ENCODE assay signal across 16 mouse cellular contexts in genomic region chr9:111457936-111458310, GRCm38 (mm10). TPM values are rescaled to one million over a fixed set of nuclear protein-coding genes. Genes with fewer than 3 reads are reported as not detected.
A peak's percentile ranks its signal among the peaks of the same experiment; 100 is the strongest.
DNase-seq lines count a peak whose midpoint lies in the region; ATAC-seq and TF ChIP-seq lines count a peak whose summit lies in the region.
"Had no signal": no experiment of that assay in that cellular context is flagged by ENCODE, and none has a peak within 500 bp of the region (broad histone marks: within the 10 kb centered on the region; RNA-seq: fewer than 3 reads in every experiment).

No protein-coding gene starts in this region.

- no peak overlapping the region for H3K4me3 ChIP-seq in hindbrain, postnatal 0 days (ENCODE audit: low read length)
- no peak overlapping the region for H3K4me3 ChIP-seq in hindbrain, embryonic 12.5 days
- H3K4me3 ChIP-seq in midbrain, embryonic 16.5 days (ENCODE audit: low read depth, low read length) = no peak overlapping the region
- H3K4me3 ChIP-seq: embryonic facial prominence, embryonic 10.5 days; heart, embryonic 10.5 days had no signal

- no peak overlapping the region for H3K9ac ChIP-seq in hindbrain, postnatal 0 days (replicated peaks; ENCODE audit: low read length)
- H3K9ac ChIP-seq in hindbrain, embryonic 12.5 days = no peak overlapping the region
- no peak overlapping the region for H3K9ac ChIP-seq in midbrain, embryonic 16.5 days (ENCODE audit: low read depth, low read length)

- H3K4me2 ChIP-seq in hindbrain, postnatal 0 days (ENCODE audit: low read depth, low read length) = no peak overlapping the region
- no peak overlapping the region for H3K4me2 ChIP-seq in hindbrain, embryonic 12.5 days (replicated peaks)
- H3K4me2 ChIP-seq in midbrain, embryonic 16.5 days (ENCODE audit: low read length) = no peak overlapping the region

- peaks cover 12% of the 10 kb centered on the region; the same call in 1 of the 2 replicates for H3K4me1 ChIP-seq in hindbrain, postnatal 0 days (ENCODE audit: insufficient read depth, low read length)
- peaks cover 17% of the 10 kb centered on the region for H3K4me1 ChIP-seq in hindbrain, embryonic 12.5 days
- H3K4me1 ChIP-seq in midbrain, embryonic 16.5 days (ENCODE audit: control insufficient read depth, insufficient read depth, low read length) = peaks cover 4% of the 10 kb centered on the region; the same call in 1 of the 2 replicates

- H3K27ac ChIP-seq in hindbrain, postnatal 0 days = peak overlapping the region; percentile 62; the same call in 1 of the 2 replicates
- no peak overlapping the region for H3K27ac ChIP-seq in hindbrain, embryonic 12.5 days
- H3K27ac ChIP-seq in midbrain, embryonic 16.5 days (ENCODE audit: low read length) = peak overlapping the region; percentile 17; the same call in 1 of the 2 replicates
- H3K27ac ChIP-seq: embryonic facial prominence, embryonic 10.5 days; heart, embryonic 10.5 days had no signal

- TF ChIP-seq POLR2A in brain, embryonic 14.5 days (IDR thresholded peaks at IDR 0.05; ENCODE audit: borderline replicate concordance, extremely low read depth, insufficient read depth, insufficient read length, poor library complexity, severe bottlenecking) = no peak

- intact Hi-C loops in heart, postnatal 36 days (cut with DNase I) = no loop called here

- H3K9me3 ChIP-seq in hindbrain, postnatal 0 days (ENCODE audit: low read length) = no peaks in the 10 kb centered on the region
- no peaks in the 10 kb centered on the region for H3K9me3 ChIP-seq in hindbrain, embryonic 12.5 days (replicated peaks)
- H3K9me3 ChIP-seq in midbrain, embryonic 16.5 days (replicated peaks; ENCODE audit: control insufficient read depth, low read length, poor library complexity, severe bottlenecking) = no peaks in the 10 kb centered on the region
- H3K9me3 ChIP-seq: embryonic facial prominence, embryonic 10.5 days; heart, embryonic 10.5 days had no signal

- peak; percentile 24 for DNase-seq in heart, adult 11 months
- no peak for DNase-seq in heart, postnatal 36 days
- DNase-seq in hindbrain, postnatal 0 days (ENCODE audit: low spot score) = peak; percentile 45
- DNase-seq in brain, embryonic 14.5 days (ENCODE audit: low read depth) = peak; percentile 69
- DNase-seq: adrenal gland, adult 2 months; adrenal gland, postnatal 25 days; cerebellum, adult 2 months; gastrocnemius, postnatal 36 days; heart, adult 18-20 months; heart, postnatal 10 days; kidney, adult 11 months had no signal

- ATAC-seq in hindbrain, postnatal 0 days = no peak
- ATAC-seq in hindbrain, embryonic 12.5 days (ENCODE audit: low FRiP score) = no peak
- ATAC-seq in midbrain, embryonic 16.5 days = peak; percentile 9; the same call in 1 of the 2 replicates

- no peaks in the 10 kb centered on the region for H3K27me3 ChIP-seq in hindbrain, postnatal 0 days (ENCODE audit: insufficient read depth, low read length)
- no peaks in the 10 kb centered on the region for H3K27me3 ChIP-seq in hindbrain, embryonic 12.5 days
- no peaks in the 10 kb centered on the region for H3K27me3 ChIP-seq in midbrain, embryonic 16.5 days (ENCODE audit: control insufficient read depth, insufficient read depth, low read depth, low read length)

- no peak for TF ChIP-seq CTCF in hindbrain, postnatal 0 days (IDR thresholded peaks at IDR 0.05; ENCODE audit: low read depth)
- no peak for TF ChIP-seq CTCF in brain, embryonic 14.5 days (IDR thresholded peaks at IDR 0.05; ENCODE audit: borderline replicate concordance, extremely low read depth, insufficient read depth, insufficient read length)

- 34% methylated on average over 4 of the region's 4 CpGs for WGBS in hindbrain, postnatal 0 days
- 63% methylated on average over 4 of the region's 4 CpGs for WGBS in hindbrain, embryonic 12.5 days
- 28% methylated on average over 4 of the region's 4 CpGs for WGBS in midbrain, embryonic 16.5 days

- H3K36me3 ChIP-seq in hindbrain, postnatal 0 days (ENCODE audit: insufficient read depth, low read length) = no peaks in the 10 kb centered on the region
- no peaks in the 10 kb centered on the region for H3K36me3 ChIP-seq in hindbrain, embryonic 12.5 days
- H3K36me3 ChIP-seq in midbrain, embryonic 16.5 days (ENCODE audit: control insufficient read depth, insufficient read depth, low read length) = no peaks in the 10 kb centered on the region
- H3K36me3 ChIP-seq: embryonic facial prominence, embryonic 10.5 days; heart, embryonic 10.5 days had no signal

RNA-seq across cellular contexts. Expression of gene Dclk3, which starts 19.0 kb away (rescaled TPM):
- under 1 TPM; 0.24 to 0.39 TPM for total RNA-seq in heart, postnatal 36 days (2021)
- 9.2 and 13.1 TPM in 2 replicates for total RNA-seq in hindbrain, postnatal 0 days (2014; rRNA removed)
- polyA plus RNA-seq in hindbrain, postnatal 0 days (2015; fragmentation: Nextera tagmentation; extraction: Ambion mirVana) = 8.8 and 9.9 TPM in 2 replicates
- polyA plus RNA-seq in hindbrain, embryonic 12.5 days (2016; fragmentation: Nextera tagmentation; extraction: Ambion mirVana) = 1.8 and 2.7 TPM in 2 replicates
- polyA plus RNA-seq in brain, embryonic 14.5 days (2012; rRNA removed) = 3.0 and 4.2 TPM in 2 replicates
- polyA plus RNA-seq in midbrain, embryonic 16.5 days (2015; fragmentation: Nextera tagmentation; extraction: Ambion mirVana) = 7.0 and 7.5 TPM in 2 replicates
- total RNA-seq: hematopoietic stem cell, adult 5-6 weeks had no signal

Comparison
In these comparisons a context has a peak if more than half of its experiments do, and no peak if none do; other contexts are left out.
1. DNase-seq: peak in heart, adult 11 months (single experiment), hindbrain, postnatal 0 days (single experiment) and brain, embryonic 14.5 days (single experiment); none in heart, postnatal 36 days (0 of 2).